Mouse (Mus musculus) sigmoid colon, adult 10 weeks (tissue): ENCODE results near the gene Ppp1r13b. TPM values are rescaled to one million over a fixed set of nuclear protein-coding genes. Genes with fewer than 3 reads are reported as not detected.

ENCODE experiments used
- polyA plus RNA-seq: library from polyadenylated mRNA; stranded (reverse); fragments of 350-450 nt; fragmentation: Illumina TruSeq; extraction: RNeasy Lipid Tissue Mini Kit (QIAGEN cat#74804); gene quantifications from one replicate; pipeline ENCODE4 v1.2.3, GENCODE M21; 2014; ENCODE audit warnings: low read depth, low replicate concordance

The Ppp1r13b gene
- 7.2 TPM for polyA plus RNA-seq

DNA sequence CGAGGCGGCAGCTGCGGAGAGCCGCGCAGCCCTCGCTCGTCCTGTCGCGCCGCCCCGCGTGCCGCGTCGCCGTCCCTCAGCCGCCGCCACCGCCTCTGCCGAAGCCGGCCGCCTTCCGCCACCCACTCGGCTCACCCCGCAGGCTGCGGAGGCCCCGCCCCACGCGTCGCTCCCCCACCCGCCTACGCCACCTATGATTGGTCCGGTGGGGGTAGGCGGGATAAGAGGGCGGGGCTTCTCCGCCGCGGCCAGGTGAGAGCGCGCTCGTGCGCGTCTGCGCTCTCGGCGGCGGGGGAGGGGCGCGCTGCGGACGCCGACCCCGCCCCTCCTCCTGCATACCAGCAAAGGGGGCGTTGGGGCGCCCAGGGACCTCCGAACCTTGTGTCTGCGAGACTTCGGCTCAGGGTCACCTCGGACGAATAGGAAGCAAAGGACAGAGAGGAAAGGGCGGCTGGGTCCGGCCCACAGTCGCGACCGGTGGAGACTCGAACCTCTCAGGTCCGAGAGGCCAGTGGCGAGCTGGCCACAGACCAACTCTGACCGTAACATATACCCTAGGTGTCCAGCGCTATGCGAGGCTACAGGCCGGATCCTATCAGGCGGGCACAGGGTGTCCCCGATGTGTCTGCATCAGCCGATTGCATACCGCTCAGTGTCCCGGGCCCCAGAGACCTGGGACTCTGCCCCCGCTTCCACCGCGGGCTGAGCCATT, at the start of gene Ppp1r13b:
Ppp1r13b (minus strand) TSS at position 141 of the 712 bp plus-strand sequence.

DNA sequence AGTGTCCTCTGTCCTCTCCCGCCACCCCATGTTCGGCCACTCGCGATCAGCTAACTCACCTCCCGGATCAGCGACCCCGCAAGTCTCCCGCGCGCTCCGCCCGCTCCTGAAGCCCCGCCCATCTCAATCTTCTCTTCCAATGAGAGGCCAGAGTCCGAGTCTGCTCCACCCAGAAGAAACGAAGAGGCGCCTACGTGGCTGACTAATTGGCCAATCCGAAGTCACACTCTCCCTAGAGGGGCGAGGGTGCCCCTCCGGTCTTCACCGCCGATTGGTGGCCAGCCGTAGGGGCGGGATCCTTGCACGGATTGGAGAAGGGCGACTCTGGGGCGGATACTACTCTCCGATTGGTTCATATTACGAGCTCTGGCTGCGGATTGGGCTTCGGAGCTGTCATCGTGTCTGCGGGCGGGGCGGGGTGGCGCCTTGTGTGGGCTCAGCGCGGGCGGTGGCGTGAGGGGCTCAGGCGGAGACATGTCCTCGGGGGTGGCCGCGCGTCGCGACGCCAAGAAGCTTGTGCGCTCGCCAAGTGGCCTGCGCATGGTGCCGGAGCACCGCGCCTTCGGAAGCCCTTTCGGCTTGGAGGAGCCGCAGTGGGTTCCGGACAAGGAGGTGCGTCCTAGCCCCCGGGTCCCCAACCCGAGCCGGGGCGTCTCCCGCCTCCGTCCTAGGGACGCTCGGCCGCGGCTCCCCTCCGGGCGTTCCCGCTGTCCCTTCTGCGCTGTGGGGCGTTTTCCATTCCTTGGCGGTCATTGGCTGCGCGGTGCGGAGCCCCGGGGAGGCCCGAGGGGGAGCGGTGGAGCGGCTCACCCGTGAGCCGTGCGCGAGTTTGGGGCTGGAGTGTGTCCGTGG, 93.9 kb downstream of the Ppp1r13b start, which contains the start of the genes Xrcc3 and Zfyve21:
Xrcc3 (minus strand) TSS at position 108 of the 852 bp plus-strand sequence.
Zfyve21 (plus strand) TSS at position 405 of the 852 bp plus-strand sequence.

Other genes with a start within 250 kb of the Ppp1r13b start
- gene Ckb, start 235.8 kb downstream of the Ppp1r13b start, polyA plus RNA-seq: 2.5 TPM
- not detected for gene Trmt61a, start 230.0 kb downstream of the Ppp1r13b start, polyA plus RNA-seq
- 18.2 TPM for gene Bag5, start 194.9 kb downstream of the Ppp1r13b start, polyA plus RNA-seq
- gene Apopt1, start 194.8 kb downstream of the Ppp1r13b start, polyA plus RNA-seq: 16.6 TPM
- 9.2 TPM for gene Klc1, start 149.3 kb downstream of the Ppp1r13b start, polyA plus RNA-seq
- 0.69 TPM for gene Xrcc3, start 94.2 kb downstream of the Ppp1r13b start, polyA plus RNA-seq
- 11.1 TPM for gene Zfyve21, start 93.9 kb downstream of the Ppp1r13b start, polyA plus RNA-seq
- gene Atp5mpl, start 58.9 kb upstream of the Ppp1r13b start, polyA plus RNA-seq: 1,237 TPM
- not detected for gene Tdrd9, start 63.4 kb upstream of the Ppp1r13b start, polyA plus RNA-seq
- not detected for gene Rd3l, start 73.2 kb upstream of the Ppp1r13b start, polyA plus RNA-seq
- 0.63 TPM for gene Aspg, start 198.6 kb upstream of the Ppp1r13b start, polyA plus RNA-seq
- gene Kif26a, start 238.1 kb upstream of the Ppp1r13b start, polyA plus RNA-seq: 0.50 TPM